Mouse (Mus musculus) MEL (cell line): ENCODE data around the gene Bri3bp. TPM values are rescaled to one million over a fixed set of nuclear protein-coding genes. Genes with fewer than 3 reads are reported as not detected.

Source experiments
- DNase-seq: peaks from one replicate; pipeline ENCODE4 v3.0.0; 2011; ENCODE audit warnings: low read depth, low spot score
- H3K27ac ChIP-seq: 2 replicates; pipeline ENCODE4 v1.5.1; 2012; ENCODE audit warnings: low read depth, mild to moderate bottlenecking, control low read depth, low read length, moderate library complexity; ENCODE audit not compliant: control insufficient read depth
- H3K27me3 ChIP-seq, 2 experiments: fragments of 150-350 bp in 1 of 2; sonication (generic) in 1 of 2; 2 replicates each; pipeline ENCODE4 v1.6.1; 2012; ENCODE audit warnings: low read length in 2 of 2, mild to moderate bottlenecking in 2 of 2, improper control_type of control experiment in 1 of 2, moderate library complexity in 1 of 2; ENCODE audit not compliant: insufficient read depth in 2 of 2, control insufficient read depth in 1 of 2
- H3K36me3 ChIP-seq, 2 experiments: 2 replicates each; pipeline ENCODE4 v1.6.1; 2012 to 2014; ENCODE audit warnings: low read length in 2 of 2, improper control_type of control experiment in 1 of 2, inconsistent platforms in 1 of 2, mild to moderate bottlenecking in 1 of 2; ENCODE audit not compliant: insufficient read depth in 2 of 2, control insufficient read depth in 1 of 2
- H3K4me1 ChIP-seq, 2 experiments: fragments of 150-350 bp in 1 of 2; sonication (generic) in 1 of 2; 2 replicates each; pipeline ENCODE4 v1.6.1; 2012; ENCODE audit warnings: low read length in 2 of 2, improper control_type of control experiment in 1 of 2, mild to moderate bottlenecking in 1 of 2; ENCODE audit not compliant: insufficient read depth in 2 of 2, control insufficient read depth in 1 of 2
- H3K4me3 ChIP-seq, 2 experiments: fragments of 150-350 bp in 1 of 2; sonication (generic) in 1 of 2; 2 replicates each; pipeline ENCODE4 v1.5.1; 2012; ENCODE audit warnings: low read depth in 2 of 2, low read length in 2 of 2, mild to moderate bottlenecking in 2 of 2, moderate library complexity in 2 of 2, control low read depth in 1 of 2, improper control_type of control experiment in 1 of 2; ENCODE audit not compliant: control insufficient read depth in 1 of 2, insufficient read depth in 1 of 2
- H3K79me2 ChIP-seq: 2 replicates; pipeline ENCODE4 v1.6.1; 2012; ENCODE audit warnings: mild to moderate bottlenecking, low read length, moderate library complexity; ENCODE audit not compliant: control insufficient read depth, poor library complexity, insufficient read depth
- H3K9ac ChIP-seq: 2 replicates; pipeline ENCODE4 v1.6.1; 2012; ENCODE audit warnings: low read depth, mild to moderate bottlenecking, control low read depth, low read length, moderate library complexity; ENCODE audit not compliant: control insufficient read depth, poor library complexity, severe bottlenecking
- H3K9me3 ChIP-seq: fragments of 150-350 bp; sonication (generic); replicated peaks from 2 replicates; pipeline ENCODE4 v1.6.1; 2012; ENCODE audit warnings: mild to moderate bottlenecking, low read length, improper control_type of control experiment, moderate library complexity; ENCODE audit not compliant: insufficient read depth
- CHD2 ChIP-seq: IDR thresholded peaks from 2 replicates; pipeline ENCODE4 v1.6.1; 2011; ENCODE audit warnings: low read length, improper control_type of control experiment
- GABPA ChIP-seq: IDR thresholded peaks from 2 replicates; pipeline ENCODE4 v1.6.1; 2012; ENCODE audit warnings: low read depth, mild to moderate bottlenecking, inconsistent platforms, low read length, improper control_type of control experiment, moderate library complexity
- MAFK ChIP-seq: IDR thresholded peaks from 2 replicates; pipeline ENCODE4 v1.6.1; 2011; ENCODE audit warnings: low read depth, mild to moderate bottlenecking, low read length, improper control_type of control experiment, borderline replicate concordance
- MAX ChIP-seq: IDR thresholded peaks from 2 replicates; pipeline ENCODE4 v1.6.1; 2011; ENCODE audit warnings: low read length, improper control_type of control experiment
- MXI1 ChIP-seq: IDR thresholded peaks from 2 replicates; pipeline ENCODE4 v1.6.1; 2011; ENCODE audit warnings: mild to moderate bottlenecking, low read depth, low read length, improper control_type of control experiment
- MYB ChIP-seq: IDR thresholded peaks from 2 replicates; pipeline ENCODE4 v1.6.1; 2011; ENCODE audit warnings: mild to moderate bottlenecking, low read depth, low read length, improper control_type of control experiment
- NRF1 ChIP-seq: IDR thresholded peaks from 2 replicates; pipeline ENCODE4 v1.6.1; 2014; ENCODE audit warnings: low read depth, mild to moderate bottlenecking, inconsistent platforms, low read length, improper control_type of control experiment, moderate library complexity; ENCODE audit not compliant: poor library complexity, insufficient read depth, severe bottlenecking
- POLR2A ChIP-seq, 2 experiments: IDR thresholded peaks; 2 replicates each; pipeline ENCODE4 v1.6.1; 2011 to 2012; ENCODE audit warnings: low read length in 2 of 2, mild to moderate bottlenecking in 2 of 2, control low read depth in 1 of 2, improper control_type of control experiment in 1 of 2, low read depth in 1 of 2, moderate library complexity in 1 of 2; ENCODE audit not compliant: control insufficient read depth in 1 of 2, insufficient read depth in 1 of 2, poor library complexity in 1 of 2
- POLR2AphosphoS2 ChIP-seq: IDR thresholded peaks from 2 replicates; pipeline ENCODE4 v1.6.1; 2011; ENCODE audit warnings: low read length, improper control_type of control experiment
- RCOR1 ChIP-seq: IDR thresholded peaks from 2 replicates; pipeline ENCODE4 v1.6.1; 2012; ENCODE audit warnings: low read depth, mild to moderate bottlenecking, inconsistent platforms, low read length, improper control_type of control experiment
- SMC3 ChIP-seq: IDR thresholded peaks from 2 replicates; pipeline ENCODE4 v1.6.1; 2011; ENCODE audit warnings: low read depth, low read length, improper control_type of control experiment
- TBP ChIP-seq: IDR thresholded peaks from 2 replicates; pipeline ENCODE4 v1.8.0; 2011; ENCODE audit warnings: low read depth, low read length, improper control_type of control experiment
- TCF12 ChIP-seq: IDR thresholded peaks from 2 replicates; pipeline ENCODE4 v1.6.1; 2014; ENCODE audit warnings: low read depth, mild to moderate bottlenecking, inconsistent platforms, low read length, improper control_type of control experiment, moderate library complexity
- USF1 ChIP-seq: IDR thresholded peaks from 2 replicates; pipeline ENCODE4 v1.6.1; 2014; ENCODE audit warnings: low read depth, mild to moderate bottlenecking, inconsistent platforms, low read length, improper control_type of control experiment, moderate library complexity
- ZC3H11A ChIP-seq: IDR thresholded peaks from 2 replicates; pipeline ENCODE4 v1.6.1; 2012; ENCODE audit warnings: low read depth, mild to moderate bottlenecking, inconsistent platforms, low read length, improper control_type of control experiment
- ZMIZ1 ChIP-seq: IDR thresholded peaks from 2 replicates; pipeline ENCODE4 v1.6.1; 2012; ENCODE audit warnings: low read depth, mild to moderate bottlenecking, inconsistent platforms, low read length, improper control_type of control experiment, moderate library complexity
- ZNF384 ChIP-seq: IDR thresholded peaks from 2 replicates; pipeline ENCODE4 v1.6.1; 2012; ENCODE audit warnings: low read depth, mild to moderate bottlenecking, inconsistent platforms, low read length, improper control_type of control experiment
- polyA plus RNA-seq, 2 experiments: library from polyadenylated mRNA; stranded (reverse) in 1 of 2; unstranded in 1 of 2; fragments of >175 nt in 1 of 2; fragments of >200 nt in 1 of 2; gene quantifications; 2 replicates each; pipeline versions ENCODE4 v1.2.1 to v1.2.4; 2012; ENCODE audit warnings: low replicate concordance in 2 of 2, low read depth in 1 of 2; ENCODE audit not compliant: insufficient read length in 2 of 2, insufficient read depth in 1 of 2, missing spikeins in 1 of 2
- total RNA-seq: library from RNA; depleted of rRNA; stranded (reverse); fragments of 300-350 nt; gene quantifications from 2 replicates; pipeline ENCODE4 v1.2.3, GENCODE M21; 2012

Bri3bp gene
- total and polyA plus RNA-seq, 3 experiments, result 73.7 to 264 (median 87.6) TPM

- peaks cover 6 to 37% of the 10 kb centered on the region in 2 experiments for H3K4me1 ChIP-seq
- peak; percentile 56 for DNase-seq
- peaks cover 6% of the 10 kb centered on the region; the same call in 1 of the 2 replicates for H3K79me2 ChIP-seq
- peaks cover 0 to 30% of the 10 kb centered on the region in 2 experiments; a peak in 2 of 4 replicates for H3K36me3 ChIP-seq
- no peaks in the 10 kb centered on the region for H3K27me3 ChIP-seq
- H3K4me3 ChIP-seq, result peak overlapping the region; percentile 61 to 86
- no peaks in the 10 kb centered on the region for H3K9me3 ChIP-seq
- peak overlapping the region; percentile 99 for H3K27ac ChIP-seq
- peak overlapping the region; percentile 83 for H3K9ac ChIP-seq
- no peak for TF ChIP-seq NRF1
- TF ChIP-seq USF1, result peak; percentile 4; the same call in 1 of the 2 replicates
- TF ChIP-seq GABPA, result no peak
- no peak for TF ChIP-seq ZMIZ1
- TF ChIP-seq MAFK, result no peak
- TF ChIP-seq ZC3H11A, result no peak
- TF ChIP-seq SMC3, result no peak
- peak; percentile 52; the same call in 1 of the 2 replicates for TF ChIP-seq TBP
- no peak for TF ChIP-seq MAX
- no peak for TF ChIP-seq POLR2AphosphoS2
- TF ChIP-seq POLR2A (IDR thresholded peaks at IDR 0.05; ENCODE audit: control insufficient read depth in 1 of 2, insufficient read depth in 1 of 2, low read depth in 1 of 2, low read length in 2 of 2, poor library complexity in 1 of 2), result peak; percentile 41 to 44; a peak in 2 of 4 replicates
- TF ChIP-seq MYB, result no peak
- TF ChIP-seq MXI1, result 0 out of 2 replicates have a peak, but pooled peaks have one; percentile 15
- TF ChIP-seq TCF12, result no peak
- TF ChIP-seq, all 39 proteins: peak for 4
Measured at GRCm38 (mm10) chr5:125395008-125395407, 46.4 kb upstream of the Bri3bp start.

DNA sequence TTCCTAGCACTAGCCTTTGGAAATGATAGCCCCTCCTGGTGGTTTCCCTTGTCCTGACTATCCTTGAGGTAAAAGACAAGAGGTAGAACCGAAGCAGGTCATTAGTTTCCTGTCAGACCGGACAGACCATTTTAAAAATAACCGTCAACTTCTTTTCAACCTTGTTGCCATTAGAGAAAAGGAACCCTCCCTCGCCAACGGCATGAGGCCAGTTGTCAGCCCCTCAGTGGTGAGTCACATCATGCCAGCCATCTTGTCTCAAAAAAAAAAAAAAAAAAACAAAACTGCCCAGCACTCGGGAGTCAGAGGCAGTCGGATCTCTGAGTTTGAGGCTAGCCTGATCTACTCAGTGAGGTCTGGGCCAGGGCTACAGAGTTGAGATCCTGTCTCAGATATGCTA lies 40.5 kb upstream of the Bri3bp start:
- no peak overlapping the region for H3K9ac ChIP-seq
- H3K4me3 ChIP-seq, result no peak overlapping the region
- no peaks in the 10 kb centered on the region for H3K36me3 ChIP-seq
- H3K27ac ChIP-seq, result no peak overlapping the region
- peak; percentile 53 for TF ChIP-seq ZNF384
- TF ChIP-seq RCOR1, result no peak
- TF ChIP-seq CHD2, result no peak
- H3K4me1 ChIP-seq, result peaks cover 0 to 4% of the 10 kb centered on the region in 2 experiments; a peak in 1 of 4 replicates
- no peaks in the 10 kb centered on the region; the same call in 1 of the 2 replicates for H3K79me2 ChIP-seq
- DNase-seq, result no peak
- no peaks in the 10 kb centered on the region for H3K27me3 ChIP-seq
- H3K9me3 ChIP-seq, result no peaks in the 10 kb centered on the region
